Comparison of ENCODE assay signal across 28 mouse cellular contexts in the genomic region with DNA sequence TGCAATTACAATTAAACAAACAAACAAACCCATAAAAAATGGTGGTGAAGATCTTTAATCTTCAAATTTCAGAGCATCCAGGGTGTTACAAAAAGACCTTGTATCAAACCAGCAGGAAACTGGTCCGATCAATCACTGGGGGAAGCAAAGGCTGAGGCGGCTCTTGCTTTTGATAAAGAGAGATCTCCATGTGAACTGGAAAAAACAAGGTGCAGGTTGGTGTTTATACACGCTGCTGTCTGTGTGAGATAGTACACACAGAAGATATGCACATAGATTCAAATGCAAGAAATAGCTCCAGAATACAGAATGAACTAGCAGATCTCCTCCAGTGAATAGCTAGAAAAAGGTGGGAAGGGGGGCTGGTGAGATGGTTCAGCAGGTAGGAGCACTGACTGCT.
"Had no signal": no experiment of that assay in that cellular context is flagged by ENCODE, and none has a peak within 500 bp of the region (broad histone marks: within the 10 kb centered on the region; RNA-seq: fewer than 3 reads in every experiment).

No protein-coding gene starts in this region.

- H3K9me3 ChIP-seq: embryonic facial prominence, embryonic 10.5 days; embryonic facial prominence, embryonic 12.5 days; embryonic facial prominence, embryonic 13.5 days; embryonic facial prominence, embryonic 15.5 days; forebrain, embryonic 10.5 days; forebrain, embryonic 12.5 days; forebrain, embryonic 13.5 days; forebrain, embryonic 15.5 days had no signal

- H3K4me3 ChIP-seq: embryonic facial prominence, embryonic 10.5 days; embryonic facial prominence, embryonic 12.5 days; embryonic facial prominence, embryonic 13.5 days; embryonic facial prominence, embryonic 15.5 days; erythroblast, embryonic 14.5 days; forebrain, embryonic 10.5 days; forebrain, embryonic 12.5 days; forebrain, embryonic 13.5 days; forebrain, embryonic 15.5 days; gastrocnemius, adult 2 months; heart, adult 2 months had no signal

- ATAC-seq: forebrain, embryonic 13.5 days; forebrain, embryonic 15.5 days; forebrain, embryonic 16.5 days; forebrain, postnatal 0 days had no signal

- H3K4me2 ChIP-seq: embryonic facial prominence, embryonic 12.5 days; embryonic facial prominence, embryonic 13.5 days; embryonic facial prominence, embryonic 15.5 days; forebrain, embryonic 12.5 days; forebrain, embryonic 13.5 days; forebrain, embryonic 15.5 days had no signal

- DNase-seq: cerebellum, adult 18-20 months; cerebellum, adult 2 months; cerebellum, adult 8-10 months; cerebellum, adult 9-10 months; cerebellum, adult 9-11 months; cerebellum, postnatal 10 days; cerebellum, postnatal 14 days; cerebellum, postnatal 25 days; cerebellum, postnatal 36 days; embryo, embryonic 11 days; forebrain, postnatal 0 days; gastrocnemius, adult 2 months; gastrocnemius, postnatal 10 days; gastrocnemius, postnatal 14 days; gastrocnemius, postnatal 25 days; gastrocnemius, postnatal 36 days; heart, adult 18-20 months; heart, adult 2 months had no signal

- H3K27ac ChIP-seq: embryonic facial prominence, embryonic 10.5 days; embryonic facial prominence, embryonic 12.5 days; embryonic facial prominence, embryonic 13.5 days; embryonic facial prominence, embryonic 15.5 days; forebrain, embryonic 10.5 days; forebrain, embryonic 12.5 days; forebrain, embryonic 13.5 days; forebrain, embryonic 15.5 days; gastrocnemius, adult 2 months; heart, adult 2 months had no signal

- H3K9ac ChIP-seq: embryonic facial prominence, embryonic 12.5 days; embryonic facial prominence, embryonic 13.5 days; embryonic facial prominence, embryonic 15.5 days; forebrain, embryonic 12.5 days; forebrain, embryonic 13.5 days; forebrain, embryonic 15.5 days; forebrain, postnatal 0 days had no signal

- H3K27me3 ChIP-seq: embryonic facial prominence, embryonic 12.5 days; embryonic facial prominence, embryonic 13.5 days; embryonic facial prominence, embryonic 15.5 days; forebrain, embryonic 12.5 days; forebrain, embryonic 13.5 days; forebrain, embryonic 15.5 days had no signal
